Comparison of ENCODE assay signal across 29 mouse cellular contexts in the genomic region with DNA sequence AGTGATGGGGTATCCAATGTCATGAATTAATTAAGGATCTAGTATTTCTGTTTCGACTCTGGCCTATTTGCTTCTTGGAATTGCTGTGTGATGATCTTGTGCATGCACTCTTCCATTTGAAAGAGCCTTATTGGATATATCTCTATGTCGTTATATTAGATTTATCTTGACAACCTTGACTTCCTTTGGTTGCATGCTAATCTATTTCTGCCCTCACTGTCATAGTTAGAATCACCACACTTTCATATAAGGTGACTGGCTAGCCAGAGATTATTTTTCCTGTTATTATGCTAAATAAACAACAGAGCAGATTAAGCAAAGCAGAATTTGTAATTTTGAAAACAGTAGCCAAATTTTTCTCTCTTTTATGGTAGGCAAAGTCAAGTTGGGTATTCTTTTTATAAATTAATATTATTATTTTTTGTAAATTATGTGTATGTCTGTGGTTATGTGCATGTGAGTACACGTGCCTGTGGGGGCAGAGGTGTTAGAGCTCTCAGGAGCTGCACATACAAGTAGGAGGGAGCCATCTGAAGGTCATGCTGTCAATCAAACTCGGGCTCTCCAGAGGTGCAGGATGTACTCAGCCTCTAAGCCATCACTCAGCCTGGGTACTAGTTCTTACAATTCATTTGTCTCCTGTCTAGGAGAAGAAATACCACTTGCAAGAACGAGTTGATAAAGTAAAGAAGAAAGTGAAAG. TPM values are rescaled to one million over a fixed set of nuclear protein-coding genes. Genes with fewer than 3 reads are reported as not detected.
DNase-seq lines count a peak whose midpoint lies in the region; ATAC-seq lines count a peak whose summit lies in the region.
"Had no signal": no experiment of that assay in that cellular context is flagged by ENCODE, and none has a peak within 500 bp of the region (broad histone marks: within the 10 kb centered on the region; RNA-seq: fewer than 3 reads in every experiment).

No protein-coding gene starts in this region.

- no peak overlapping the region for H3K27ac ChIP-seq in midbrain, embryonic 16.5 days (ENCODE audit: low read length)
- H3K27ac ChIP-seq: embryonic facial prominence, embryonic 13.5 days; embryonic facial prominence, embryonic 15.5 days; forebrain, embryonic 13.5 days; forebrain, embryonic 15.5 days had no signal

- no peak overlapping the region for H3K9ac ChIP-seq in midbrain, embryonic 16.5 days (ENCODE audit: low read depth, low read length)
- H3K9ac ChIP-seq: embryonic facial prominence, embryonic 13.5 days; embryonic facial prominence, embryonic 15.5 days; forebrain, embryonic 13.5 days; forebrain, embryonic 15.5 days; forebrain, postnatal 0 days had no signal

- 82% methylated on average over 5 of the region's 5 CpGs for WGBS in midbrain, embryonic 16.5 days

- no peaks in the 10 kb centered on the region for H3K4me1 ChIP-seq in midbrain, embryonic 16.5 days (ENCODE audit: control insufficient read depth, insufficient read depth, low read length)
- H3K4me1 ChIP-seq: embryonic facial prominence, embryonic 13.5 days; embryonic facial prominence, embryonic 15.5 days; forebrain, embryonic 13.5 days; forebrain, embryonic 15.5 days had no signal

- H3K4me2 ChIP-seq in midbrain, embryonic 16.5 days (ENCODE audit: low read length), result no peak overlapping the region
- H3K4me2 ChIP-seq: embryonic facial prominence, embryonic 13.5 days; embryonic facial prominence, embryonic 15.5 days; forebrain, embryonic 13.5 days; forebrain, embryonic 15.5 days had no signal

- DNase-seq in heart, adult 11 months, result peak; percentile 56
- no peak for DNase-seq in heart, adult 9 months (ENCODE audit: low spot score in 2 of 2)
- peak; percentile 8 for DNase-seq in brain, adult 2 months (ENCODE audit: low read depth, low spot score)
- no peak for DNase-seq in adrenal gland, postnatal 25 days
- no peak for DNase-seq in frontal cortex, postnatal 10 days (ENCODE audit: low spot score in 2 of 2)
- DNase-seq: adrenal gland, adult 8-10 months; adrenal gland, postnatal 14 days; cerebellum, adult 11-12 months; cerebellum, adult 2 months; cerebellum, adult 9-10 months; cerebellum, postnatal 10 days; cerebellum, postnatal 25 days; embryo, embryonic 11 days; forebrain, postnatal 0 days had no signal

- ATAC-seq in megakaryocyte progenitor cell, adult 5-6 weeks (replicated peaks; ENCODE audit: poor library complexity), result peak; percentile 41; the same call in 1 of the 2 replicates
- no peak for ATAC-seq in midbrain, embryonic 16.5 days
- ATAC-seq: activated CD4-positive, CD25-positive, alpha-beta regulatory T cell, adult 4 months; forebrain, embryonic 13.5 days; forebrain, embryonic 15.5 days; forebrain, postnatal 0 days; Patski had no signal

- no peaks in the 10 kb centered on the region for H3K27me3 ChIP-seq in midbrain, embryonic 16.5 days (ENCODE audit: control insufficient read depth, insufficient read depth, low read depth, low read length)
- H3K27me3 ChIP-seq: embryonic facial prominence, embryonic 13.5 days; embryonic facial prominence, embryonic 15.5 days; forebrain, embryonic 13.5 days; forebrain, embryonic 15.5 days; Patski had no signal

- H3K36me3 ChIP-seq in midbrain, embryonic 16.5 days (ENCODE audit: control insufficient read depth, insufficient read depth, low read length), result peaks cover 27% of the 10 kb centered on the region

- no peak overlapping the region for H3K4me3 ChIP-seq in midbrain, embryonic 16.5 days (ENCODE audit: low read depth, low read length)
- H3K4me3 ChIP-seq: embryonic facial prominence, embryonic 13.5 days; embryonic facial prominence, embryonic 15.5 days; erythroblast, embryonic 14.5 days; forebrain, embryonic 13.5 days; forebrain, embryonic 15.5 days had no signal

- no peaks in the 10 kb centered on the region for H3K9me3 ChIP-seq in midbrain, embryonic 16.5 days (replicated peaks; ENCODE audit: control insufficient read depth, low read length, poor library complexity, severe bottlenecking)
- H3K9me3 ChIP-seq: embryonic facial prominence, embryonic 13.5 days; embryonic facial prominence, embryonic 15.5 days; forebrain, embryonic 13.5 days; forebrain, embryonic 15.5 days had no signal

RNA-seq across cellular contexts. Expression of a gene that starts 18.1 kb away (rescaled TPM):
- total RNA-seq in megakaryocyte progenitor cell, adult 5-6 weeks (2015), result not detected in 2 replicates
- 0.04 and 0.17 TPM in 2 replicates for total RNA-seq in megakaryocyte progenitor cell, adult 5-6 weeks (2017)
- 0.08 TPM in 1 of 2 replicates, not detected in the other for polyA plus RNA-seq in midbrain, embryonic 16.5 days (2015; fragmentation: Nextera tagmentation; extraction: Ambion mirVana)
- total RNA-seq in adrenal gland, postnatal 25 days (2021), result not detected in 2 replicates
- total RNA-seq: adrenal gland, adult 18-20 months; adrenal gland, postnatal 14 days; forebrain, postnatal 0 days had no signal
- polyA plus RNA-seq: activated CD4-positive, CD25-positive, alpha-beta regulatory T cell, adult 4 months; embryonic facial prominence, embryonic 15.5 days; erythroblast, embryonic 14.5 days had no signal

RNA-seq across cellular contexts. Expression of a gene that starts 26.5 kb away (rescaled TPM):
- not detected in 2 replicates for total RNA-seq in megakaryocyte progenitor cell, adult 5-6 weeks (2015)
- total RNA-seq in megakaryocyte progenitor cell, adult 5-6 weeks (2017), result not detected in 2 replicates
- polyA plus RNA-seq in midbrain, embryonic 16.5 days (2015; fragmentation: Nextera tagmentation; extraction: Ambion mirVana), result 0.26 TPM in 1 of 2 replicates, not detected in the other
- not detected in 2 replicates for total RNA-seq in adrenal gland, postnatal 25 days (2021)
- total RNA-seq: adrenal gland, adult 18-20 months; adrenal gland, adult 8-10 months; adrenal gland, postnatal 14 days; adrenal gland, postnatal 4 days; ES-E14; forebrain, postnatal 0 days had no signal
- polyA plus RNA-seq: activated CD4-positive, CD25-positive, alpha-beta regulatory T cell, adult 4 months; C2C12; cerebellum, adult 2 months; embryonic facial prominence, embryonic 11.5 days; embryonic facial prominence, embryonic 13.5 days; embryonic facial prominence, embryonic 15.5 days; erythroblast, embryonic 14.5 days; forebrain, embryonic 11.5 days; forebrain, embryonic 13.5 days; forebrain, embryonic 15.5 days; forebrain, postnatal 0 days; Patski had no signal

RNA-seq across cellular contexts. Expression of a gene that starts 38.8 kb away (rescaled TPM):
- total RNA-seq in megakaryocyte progenitor cell, adult 5-6 weeks (2015), result 50.2 and 58.1 TPM in 2 replicates
- total RNA-seq in megakaryocyte progenitor cell, adult 5-6 weeks (2017), result 74.4 and 99.1 TPM in 2 replicates
- polyA plus RNA-seq in midbrain, embryonic 16.5 days (2015; fragmentation: Nextera tagmentation; extraction: Ambion mirVana), result 48.0 and 49.9 TPM in 2 replicates
- 83.4 and 100 TPM in 2 replicates for total RNA-seq in adrenal gland, postnatal 25 days (2021)

RNA-seq across cellular contexts. Expression of a gene that starts 50.1 kb away (rescaled TPM):
- 41.0 and 43.7 TPM in 2 replicates for total RNA-seq in megakaryocyte progenitor cell, adult 5-6 weeks (2015)
- total RNA-seq in megakaryocyte progenitor cell, adult 5-6 weeks (2017), result 37.6 and 41.4 TPM in 2 replicates
- 40.3 and 41.3 TPM in 2 replicates for polyA plus RNA-seq in midbrain, embryonic 16.5 days (2015; fragmentation: Nextera tagmentation; extraction: Ambion mirVana)
- 5.3 and 7.7 TPM in 2 replicates for total RNA-seq in adrenal gland, postnatal 25 days (2021)
- polyA plus RNA-seq: erythroblast, embryonic 14.5 days had no signal

Comparison
In these comparisons a context has a peak if more than half of its experiments do, and no peak if none do; other contexts are left out.
1. DNase-seq: peak in heart, adult 11 months (single experiment) and brain, adult 2 months (single experiment); none in heart, adult 9 months (0 of 2), adrenal gland, postnatal 25 days (single experiment) and frontal cortex, postnatal 10 days (0 of 2).